Mouse (Mus musculus) liver, postnatal 0 days (tissue): ENCODE measurements around the gene Arhgdib.

ENCODE experiments used
- CTCF ChIP-seq: sonication (generic); IDR thresholded peaks from 2 replicates; pipeline ENCODE4 v1.5.1; 2016; ENCODE audit warnings: antibody characterized with exemption, low read depth
- EP300 ChIP-seq: IDR thresholded peaks from 2 replicates; pipeline ENCODE4 v1.6.1; 2016; ENCODE audit warnings: antibody characterized with exemption, low read depth, mild to moderate bottlenecking

DNA sequence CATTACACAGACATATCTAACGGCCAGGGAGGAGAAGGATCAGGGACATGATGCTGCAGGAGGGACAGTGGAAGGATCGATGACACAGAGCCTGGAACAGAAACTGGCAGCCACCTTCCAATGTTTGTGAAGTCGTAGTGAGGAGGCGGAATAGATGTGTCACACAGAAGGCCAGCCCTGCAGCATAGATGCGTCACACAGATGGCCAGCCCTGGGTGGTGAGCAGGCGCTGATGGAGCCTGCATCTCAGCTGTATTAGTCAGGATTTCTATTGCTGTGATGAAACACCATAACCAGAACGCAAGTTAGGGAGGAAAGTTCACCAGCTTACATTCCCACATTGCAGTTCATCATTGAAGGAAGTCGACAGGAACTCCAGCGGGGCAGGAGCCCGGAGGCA lies 24.2 kb upstream of the Arhgdib start:
- TF ChIP-seq CTCF (no peak), EP300 (no peak)
